Mouse (Mus musculus) left cerebral cortex, adult 9 months (tissue): ENCODE data around the gene Klkb1.

ENCODE experiments used
- DNase-seq, 2 experiments: peaks; one replicate each; pipeline ENCODE4 v3.0.0; 2022; ENCODE audit warnings: low spot score in 2 of 2

The Klkb1 gene

GRCm38 (mm10) chr8:45268485-45268884 lies 26.2 kb downstream of the Klkb1 start:
- no peak for DNase-seq

GRCm38 (mm10) chr8:45267611-45268391 lies 26.9 kb downstream of the Klkb1 start:
- DNase-seq = no peak

- no peak for DNase-seq
Observed at GRCm38 (mm10) chr8:45266993-45267392, 27.7 kb downstream of the Klkb1 start.

GRCm38 (mm10) chr8:45264918-45265317 lies 29.7 kb downstream of the Klkb1 start:
- DNase-seq = no peak

- DNase-seq = no peak
Observed at GRCm38 (mm10) chr8:45262851-45263250, 31.8 kb downstream of the Klkb1 start.

- no peak for DNase-seq
Observed at GRCm38 (mm10) chr8:45261920-45262319, 32.7 kb downstream of the Klkb1 start, which contains the start of gene F11. Gene F11, minus strand, starts transcription at chr8:45262031.

- no peak for DNase-seq
Observed at GRCm38 (mm10) chr8:45258421-45258820, 36.2 kb downstream of the Klkb1 start.

- no peak for DNase-seq
Observed at GRCm38 (mm10) chr8:45255040-45255439, 39.6 kb downstream of the Klkb1 start.

GRCm38 (mm10) chr8:45254194-45254842 lies 40.3 kb downstream of the Klkb1 start:
- DNase-seq = no peak

- no peak for DNase-seq
Observed at GRCm38 (mm10) chr8:45253586-45253985, 41.1 kb downstream of the Klkb1 start.

- DNase-seq = no peak
Observed at GRCm38 (mm10) chr8:45253111-45253510, 41.5 kb downstream of the Klkb1 start.

GRCm38 (mm10) chr8:45246307-45246706 lies 48.4 kb downstream of the Klkb1 start:
- DNase-seq = no peak

GRCm38 (mm10) chr8:45239363-45239762 lies 55.3 kb downstream of the Klkb1 start:
- DNase-seq = no peak

- peak; percentile 8 to 42 for DNase-seq
Observed at GRCm38 (mm10) chr8:45238282-45238681, 56.4 kb downstream of the Klkb1 start.

- DNase-seq = peak in 1 of 2 experiments; percentile 32
Observed at GRCm38 (mm10) chr8:45236164-45236912, 58.3 kb downstream of the Klkb1 start.

- no peak for DNase-seq
Observed at GRCm38 (mm10) chr8:45235228-45235627, 59.4 kb downstream of the Klkb1 start.

- no peak for DNase-seq
Observed at GRCm38 (mm10) chr8:45233256-45233655, 61.4 kb downstream of the Klkb1 start.
